Mouse (Mus musculus) granulocyte monocyte progenitor cell, adult 5-6 weeks (primary cell): ENCODE data around the gene Slc22a23. TPM values are rescaled to one million over a fixed set of nuclear protein-coding genes. Genes with fewer than 3 reads are reported as not detected.

Source experiments
- total RNA-seq, 2 experiments: library from RNA; stranded (forward) in 1 of 2; stranded (reverse) in 1 of 2; fragments of 200-712, 200-1000 nt in 1 of 2; fragments of >200 nt in 1 of 2; fragmentation: Nextera tagmentation in 1 of 2; gene quantifications; 2 replicates each; pipeline ENCODE4 v1.2.3; 2014 to 2017

Gene Slc22a23
- total RNA-seq, 2 experiments from 2014 or later = not detected

Other genes with a start within 250 kb of the Slc22a23 start
- gene Tubb2b, start 214.7 kb downstream of the Slc22a23 start, total RNA-seq (2014; fragmentation: Nextera tagmentation) = not detected in 2 replicates
- not detected in 2 replicates for gene Tubb2b, start 214.7 kb downstream of the Slc22a23 start, total RNA-seq (2017)
- 50.2 and 81.2 TPM in 2 replicates for gene Psmg4, start 182.2 kb downstream of the Slc22a23 start, total RNA-seq (2014; fragmentation: Nextera tagmentation)
- 181 and 240 TPM in 2 replicates for gene Psmg4, start 182.2 kb downstream of the Slc22a23 start, total RNA-seq (2017)